Mouse (Mus musculus) brain, embryonic 14.5 days (tissue): ENCODE measurements at regions not wholly inside any gene's neighbourhood (a gene's known extent, or its start where the extent isn't known, plus 50 kb on each side); places are given as distances from the start of the nearest gene placed in this dataset.

Experiments used
- DNase-seq: peaks from one replicate; pipeline ENCODE4 v3.0.0-alpha.2; 2011; ENCODE audit warnings: low read depth
- CTCF ChIP-seq: fragments of 200-500 bp; IDR thresholded peaks from 2 replicates; pipeline ENCODE4 v1.5.1; 2012; ENCODE audit warnings: inconsistent platforms, mild to moderate bottlenecking, moderate library complexity, borderline replicate concordance; ENCODE audit not compliant: insufficient read depth, insufficient read length; ENCODE audit errors: extremely low read depth
- POLR2A ChIP-seq: fragments of 200-500 bp; IDR thresholded peaks from 2 replicates; pipeline ENCODE4 v1.6.1; 2012; ENCODE audit warnings: mild to moderate bottlenecking, inconsistent platforms, borderline replicate concordance; ENCODE audit not compliant: poor library complexity, insufficient read depth, insufficient read length, severe bottlenecking; ENCODE audit errors: extremely low read depth

GRCm38 (mm10) chr10:101486504-101486903 is 194.8 kb upstream of the Mgat4c start:
- TF ChIP-seq POLR2A (no peak), CTCF (no peak)
- no peak for DNase-seq

DNA sequence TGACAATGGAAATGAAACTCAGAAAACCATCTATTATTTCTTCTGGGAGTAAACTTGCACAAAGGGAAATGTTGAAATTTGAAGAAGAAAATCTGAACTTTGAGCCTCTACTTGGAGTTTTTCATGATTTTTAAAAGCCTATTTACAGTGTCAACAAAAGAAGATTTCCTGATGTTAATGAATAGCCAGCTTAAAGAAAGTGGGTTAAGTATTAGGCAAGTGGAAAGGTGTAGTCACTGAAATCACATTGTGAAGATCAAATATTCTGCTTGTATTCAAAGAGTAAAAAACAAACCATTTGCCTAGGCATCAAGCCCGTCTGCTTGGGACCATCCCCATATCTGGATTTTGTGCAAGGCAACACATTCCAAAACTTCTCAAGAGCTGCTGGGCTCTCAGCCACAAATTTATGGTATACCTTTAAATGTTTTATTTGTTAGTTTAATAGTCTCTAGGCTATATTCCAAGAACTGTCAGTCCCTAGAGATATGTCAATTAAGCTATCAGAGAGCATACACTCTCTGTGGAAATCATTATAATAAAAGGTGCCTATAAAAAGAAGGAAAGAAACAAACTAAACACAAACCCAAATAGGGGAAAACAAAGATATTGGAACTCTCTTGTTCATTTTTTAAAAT is 190.8 kb upstream of the Mgat4c start:
- peak; percentile 24 for DNase-seq
- TF ChIP-seq CTCF (no peak), POLR2A (no peak)

GRCm38 (mm10) chr10:101515087-101515486 is 166.2 kb upstream of the Mgat4c start:
- TF ChIP-seq POLR2A = no peak
- TF ChIP-seq CTCF = no peak

GRCm38 (mm10) chr10:101516930-101517329 is 164.4 kb upstream of the Mgat4c start:
- peak; percentile 75 for DNase-seq
- no peak for TF ChIP-seq POLR2A
- no peak for TF ChIP-seq CTCF

More at GRCm38 (mm10) chr10:101515087-101515486, 166.2 kb upstream of the Mgat4c start:
- DNase-seq = peak; percentile 38

GRCm38 (mm10) chr10:101532325-101532724 is 149.0 kb upstream of the Mgat4c start:
- TF ChIP-seq CTCF (no peak), POLR2A (no peak)
- peak; percentile 74 for DNase-seq

- TF ChIP-seq POLR2A = no peak
- TF ChIP-seq CTCF = no peak
Measured at GRCm38 (mm10) chr10:101544203-101544602, 137.1 kb upstream of the Mgat4c start.

GRCm38 (mm10) chr10:101550645-101551044 is 130.6 kb upstream of the Mgat4c start:
- TF ChIP-seq POLR2A = no peak
- no peak for TF ChIP-seq CTCF
- DNase-seq = no peak

More at GRCm38 (mm10) chr10:101544203-101544602, 137.1 kb upstream of the Mgat4c start:
- no peak for DNase-seq
